Mouse (Mus musculus): ENCODE measurements around the gene Cyb5r3.

The Cyb5r3 gene

DNA sequence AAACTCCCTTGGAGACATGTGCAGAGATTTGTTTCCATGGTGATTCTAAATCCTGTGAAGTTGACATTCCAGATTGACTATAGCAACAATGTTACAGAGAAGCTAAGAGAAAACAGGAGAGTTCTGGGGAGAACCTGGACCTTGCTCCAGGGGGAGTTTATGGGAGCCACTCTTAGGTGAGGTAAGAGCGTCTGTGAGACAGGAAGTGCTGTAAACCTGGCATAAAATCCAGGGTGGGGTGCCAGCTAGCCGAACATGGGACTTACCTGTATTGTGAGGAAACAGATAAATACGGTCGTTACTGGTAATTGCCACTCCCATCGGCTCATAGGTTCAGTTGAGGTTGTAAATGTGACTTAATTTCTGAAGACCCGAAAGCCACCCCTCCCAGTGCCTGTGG is 66.0 kb downstream of the Cyb5r3 start:
- no peak for DNase-seq (ENCODE audit: low spot score in 2 of 2)

Measured in urinary bladder, adult 18-20 months (tissue).